Mouse (Mus musculus) retina, adult 2 months (tissue): ENCODE measurements around the gene Shb.

ENCODE experiments used
- DNase-seq: peaks from one replicate; pipeline ENCODE4 v3.0.0-alpha.2; 2012; ENCODE audit warnings: low read depth, low spot score

Gene Shb

DNA sequence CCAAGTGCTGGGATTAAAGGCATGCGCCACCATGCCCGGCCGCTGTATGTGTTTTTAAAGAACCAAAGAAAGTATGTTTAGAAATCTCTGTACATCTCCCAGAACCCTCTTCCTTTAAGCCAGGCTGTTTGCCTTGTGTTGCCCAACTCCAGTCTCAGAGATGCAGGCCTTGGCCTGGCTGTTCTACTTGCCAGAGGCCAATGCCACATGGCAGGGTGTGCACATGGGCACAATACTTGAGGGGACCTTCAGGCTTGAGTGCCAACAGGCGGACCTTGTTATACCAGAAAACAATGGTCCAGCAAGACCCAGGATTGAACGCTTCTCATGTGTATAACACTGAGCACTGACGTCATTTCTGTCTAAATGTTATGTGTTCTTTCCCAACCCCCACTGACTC lies 27.1 kb downstream of the Shb start:
- no peak for DNase-seq

GRCm38 (mm10) chr4:45503816-45504215 lies 28.5 kb downstream of the Shb start:
- no peak for DNase-seq

DNA sequence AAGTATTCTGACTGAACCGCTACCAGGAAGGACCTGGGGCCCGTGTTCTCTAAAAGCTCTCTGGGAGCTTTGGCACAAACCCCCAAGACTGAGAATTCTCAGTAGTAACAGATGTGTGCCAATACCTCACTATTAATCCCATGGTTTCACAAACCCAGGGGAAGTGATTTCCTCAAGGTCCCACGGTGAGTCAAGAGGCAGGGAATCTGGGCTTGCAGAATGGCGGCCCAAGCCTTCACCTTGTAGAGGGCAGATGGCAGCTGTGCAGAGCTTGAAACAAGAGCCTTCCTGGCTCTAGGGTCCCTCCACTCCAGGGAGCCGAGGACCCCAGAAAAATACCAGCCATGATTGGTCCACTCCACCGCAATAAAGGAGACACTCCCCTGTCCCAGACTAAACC lies 28.9 kb downstream of the Shb start:
- DNase-seq: no peak

GRCm38 (mm10) chr4:45502002-45502401 lies 30.3 kb downstream of the Shb start:
- DNase-seq: no peak

GRCm38 (mm10) chr4:45500381-45500780 lies 31.9 kb downstream of the Shb start:
- no peak for DNase-seq

DNA sequence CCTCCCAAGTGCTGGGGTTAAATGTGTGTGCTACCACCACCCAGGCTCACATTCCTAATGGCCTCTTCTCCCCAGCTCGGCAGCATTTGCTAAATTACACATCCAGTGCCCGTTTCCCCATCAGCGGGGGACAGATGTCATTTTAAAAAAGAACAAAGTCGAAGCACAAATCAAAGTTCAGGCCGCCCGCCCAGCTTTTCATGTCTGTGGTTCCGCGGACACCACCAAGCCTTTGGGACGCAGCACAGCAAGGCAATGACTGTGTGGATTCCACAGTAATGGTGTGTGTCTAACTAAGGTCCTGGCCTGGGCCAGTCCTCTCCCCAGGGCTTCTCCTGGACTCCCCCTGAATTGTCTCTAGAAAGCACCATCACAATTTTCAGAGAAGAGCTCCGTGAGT lies 32.7 kb downstream of the Shb start:
- no peak for DNase-seq

DNA sequence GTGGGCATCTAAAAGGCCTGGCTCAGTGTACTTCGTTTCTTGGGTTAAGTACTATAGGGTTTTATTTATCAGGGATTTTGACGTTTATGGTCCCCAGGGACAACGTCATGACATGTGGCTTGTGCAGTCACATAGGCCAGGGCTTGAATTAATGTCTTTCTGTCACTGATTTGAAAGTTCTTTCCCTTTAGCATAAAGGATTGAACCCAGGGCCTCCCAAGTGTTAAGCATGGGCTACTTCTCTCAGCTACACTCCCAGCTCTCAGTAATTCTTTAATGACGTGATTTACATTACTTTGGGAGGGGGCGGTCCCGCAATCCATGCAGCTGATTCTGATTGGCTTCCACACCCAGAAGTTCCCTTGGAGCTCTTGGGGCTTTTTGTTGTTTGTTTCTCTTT lies 33.2 kb downstream of the Shb start:
- DNase-seq: no peak

DNA sequence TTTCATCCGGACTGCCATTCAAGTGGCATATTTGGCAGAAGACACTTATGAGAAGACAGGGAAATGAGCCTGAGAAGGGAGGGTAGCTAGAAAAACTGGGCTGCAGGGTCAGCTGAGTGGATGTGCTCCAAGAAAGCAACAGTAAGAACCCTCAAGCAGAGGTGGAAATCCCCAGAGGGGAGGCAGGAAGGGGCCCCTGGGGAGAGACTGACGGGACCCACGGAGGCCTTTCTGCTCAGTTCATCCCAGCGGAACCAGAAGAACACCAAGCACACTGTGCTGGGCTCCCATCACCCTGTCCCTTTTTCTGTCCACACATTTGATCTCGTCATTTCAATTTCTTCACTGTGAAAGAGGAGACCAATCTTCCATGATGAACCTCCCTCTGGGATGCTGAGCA lies 33.9 kb downstream of the Shb start:
- DNase-seq: no peak

DNA sequence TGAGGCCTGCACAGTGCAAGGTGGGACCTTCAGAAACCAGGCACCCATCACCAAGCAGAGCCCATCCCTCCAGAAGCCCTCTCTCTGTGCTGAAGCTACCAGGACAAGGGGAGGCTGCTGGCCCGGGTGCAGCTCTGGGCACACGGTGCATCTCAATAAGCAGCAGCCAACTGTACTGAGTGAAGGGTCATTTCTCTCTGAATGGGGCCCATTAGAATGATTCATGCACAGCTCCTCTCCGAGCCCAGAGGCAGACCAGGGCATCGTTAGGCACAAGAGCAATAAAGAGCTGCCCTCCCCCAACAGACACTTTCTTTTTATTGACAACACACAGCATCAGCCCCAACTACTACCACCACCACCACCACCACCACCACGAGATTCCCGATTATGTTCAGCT lies 35.0 kb downstream of the Shb start:
- no peak for DNase-seq

DNA sequence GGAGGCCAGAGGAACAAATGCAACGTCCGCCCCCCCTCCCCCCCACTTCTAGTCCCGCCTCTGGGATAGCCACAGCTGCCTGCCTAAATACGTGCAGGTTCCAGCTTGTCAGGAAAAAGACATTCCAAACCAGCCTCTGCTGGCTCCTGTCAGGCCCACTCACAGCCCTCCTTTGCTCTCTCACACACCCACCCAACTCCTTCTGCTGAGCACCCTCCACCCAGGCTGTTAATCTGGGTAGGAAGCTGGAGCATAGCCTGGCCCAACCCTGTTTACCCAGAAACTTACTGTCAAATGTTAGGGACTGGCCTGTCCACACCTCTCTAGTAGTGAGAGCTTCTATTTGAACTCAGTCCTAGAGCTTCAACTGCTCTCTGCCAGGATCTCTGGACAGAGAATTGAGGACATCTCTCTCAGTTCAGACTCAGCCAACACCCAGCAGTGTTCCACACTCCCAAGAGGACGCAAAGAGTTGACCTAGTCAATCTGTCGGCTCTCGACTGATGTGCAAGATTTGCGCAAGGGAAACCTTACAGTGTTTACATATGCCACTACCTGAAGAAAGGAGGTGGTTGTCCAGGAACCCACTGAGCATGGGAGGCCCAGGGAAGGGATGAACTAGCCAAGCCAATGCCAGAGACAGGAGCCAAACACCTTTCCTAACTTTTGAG lies 36.6 kb downstream of the Shb start:
- DNase-seq: no peak

GRCm38 (mm10) chr4:45493786-45494400 lies 38.4 kb downstream of the Shb start:
- no peak for DNase-seq

DNA sequence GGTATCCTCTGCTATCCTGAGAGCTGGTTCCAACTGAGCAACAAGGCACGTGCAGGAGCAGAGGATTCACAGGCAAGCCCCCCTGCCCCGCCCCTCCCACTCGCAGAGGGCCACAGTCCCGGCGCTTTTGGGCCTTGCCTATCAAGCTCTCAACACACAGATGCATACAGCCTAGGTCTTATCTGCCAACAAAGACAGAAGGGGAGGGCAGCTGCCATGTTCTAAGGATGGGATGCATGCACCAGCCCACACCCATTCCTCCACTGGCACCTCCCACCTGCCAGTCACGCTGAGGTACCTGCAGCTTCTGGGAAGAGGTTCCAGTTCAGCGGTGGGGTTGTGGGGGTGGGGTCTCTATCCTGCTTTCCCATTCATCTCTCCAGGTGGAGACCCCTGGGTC lies 39.2 kb downstream of the Shb start:
- DNase-seq: no peak

- no peak for DNase-seq
Measured at GRCm38 (mm10) chr4:45492681-45493081, 39.6 kb downstream of the Shb start.

DNA sequence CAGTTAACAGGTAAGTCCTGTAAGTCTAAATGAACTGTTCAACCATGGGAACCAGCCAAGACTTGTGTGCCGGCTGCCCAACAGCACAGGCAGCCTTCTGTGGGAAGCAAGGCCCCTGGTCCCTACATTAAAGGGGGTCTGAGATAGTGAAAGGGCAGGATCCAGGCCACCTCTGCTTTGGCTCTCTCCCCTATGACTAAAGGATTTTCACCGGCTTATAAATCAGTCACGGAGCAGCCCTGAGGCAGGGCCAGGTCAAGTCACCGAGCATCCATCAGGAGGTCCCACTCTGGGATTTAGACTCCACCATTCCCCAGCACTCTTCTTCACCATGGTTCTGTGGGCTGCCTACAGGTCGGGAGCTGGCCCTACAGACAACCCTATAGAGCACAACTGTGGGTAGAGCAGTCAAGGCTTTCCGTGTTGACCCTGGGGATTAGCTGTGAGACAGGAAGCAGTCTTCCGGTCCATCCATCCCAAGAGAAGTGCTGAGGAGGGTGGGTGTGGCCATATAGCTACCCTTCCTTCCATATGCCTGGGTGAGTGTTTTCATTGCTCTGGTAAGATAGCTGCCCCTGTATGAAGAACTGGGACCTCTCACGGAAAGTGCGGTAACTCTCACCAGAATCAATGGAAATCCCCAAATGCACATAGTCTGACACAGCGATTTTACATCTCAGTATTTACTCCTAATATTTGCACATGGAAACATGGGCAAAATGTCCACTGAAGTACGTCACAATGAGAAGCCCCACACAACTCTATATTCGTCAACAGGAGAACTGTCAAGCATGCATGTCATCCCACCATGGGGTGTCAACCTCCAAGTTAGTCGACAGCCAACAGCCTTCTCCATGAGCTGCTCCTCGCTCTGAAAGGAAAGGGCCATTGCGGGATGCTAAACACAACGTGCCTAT lies 40.3 kb downstream of the Shb start:
- DNase-seq: no peak

DNA sequence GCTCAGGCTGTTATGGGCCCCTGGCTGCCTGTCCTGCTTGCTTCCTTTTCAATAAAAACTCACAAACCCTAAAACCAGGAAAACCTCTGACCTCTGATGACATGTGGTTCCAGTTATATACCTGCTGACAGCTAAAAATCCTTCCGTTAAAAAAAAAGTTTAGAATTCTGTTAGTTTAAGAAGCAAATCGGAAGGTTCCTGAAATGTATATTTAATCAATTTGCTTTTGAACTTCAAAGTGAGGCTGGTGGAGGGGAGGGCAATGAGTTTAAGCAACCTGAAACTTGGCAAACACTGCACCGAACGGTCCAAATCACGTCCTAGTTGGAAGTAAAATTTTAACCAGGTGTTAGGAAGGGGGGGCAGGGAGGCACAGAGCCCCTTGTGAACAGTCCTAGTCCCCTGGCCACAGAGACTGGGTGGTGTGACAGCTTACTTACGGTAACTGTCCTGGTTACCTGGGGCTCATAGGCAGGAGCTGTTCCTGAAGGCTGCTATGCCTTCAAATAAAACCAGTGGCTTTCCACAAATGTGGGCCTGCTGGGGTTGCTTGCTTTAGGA lies 41.1 kb downstream of the Shb start:
- no peak for DNase-seq

DNA sequence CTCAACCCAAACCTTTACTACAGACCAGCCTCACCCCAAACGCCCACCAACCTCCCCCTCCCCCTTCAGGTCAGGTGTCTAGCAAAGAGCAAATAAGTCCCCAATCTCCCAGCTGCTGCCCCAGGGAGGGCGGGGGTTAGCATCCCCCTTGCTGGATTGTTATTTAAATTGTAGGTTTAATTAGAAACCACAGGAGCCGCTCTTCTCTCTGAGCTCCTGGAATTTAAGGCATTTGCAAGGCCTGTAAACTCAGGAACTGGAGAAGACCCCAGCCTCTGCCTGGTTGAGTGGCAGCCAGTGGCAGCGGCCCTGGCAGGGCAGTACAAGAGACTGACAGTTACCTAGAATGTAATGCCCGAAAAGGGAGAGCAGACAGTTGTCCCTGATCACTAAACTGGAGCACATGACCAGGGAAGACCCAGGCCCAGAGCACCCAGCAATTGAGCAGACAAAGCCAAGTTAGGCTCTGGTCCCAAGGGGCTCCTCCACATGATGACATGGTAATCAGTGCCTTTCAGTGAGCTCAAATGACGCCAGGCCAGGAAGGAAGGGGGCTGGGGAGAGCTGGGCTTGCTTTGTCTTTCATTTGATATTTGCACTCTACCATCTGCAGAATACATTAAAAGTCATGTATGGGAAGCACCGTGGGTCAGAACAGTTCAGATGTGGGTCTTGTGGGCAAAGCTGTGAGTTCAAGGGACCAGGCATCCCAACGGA lies 42.1 kb downstream of the Shb start:
- no peak for DNase-seq

DNA sequence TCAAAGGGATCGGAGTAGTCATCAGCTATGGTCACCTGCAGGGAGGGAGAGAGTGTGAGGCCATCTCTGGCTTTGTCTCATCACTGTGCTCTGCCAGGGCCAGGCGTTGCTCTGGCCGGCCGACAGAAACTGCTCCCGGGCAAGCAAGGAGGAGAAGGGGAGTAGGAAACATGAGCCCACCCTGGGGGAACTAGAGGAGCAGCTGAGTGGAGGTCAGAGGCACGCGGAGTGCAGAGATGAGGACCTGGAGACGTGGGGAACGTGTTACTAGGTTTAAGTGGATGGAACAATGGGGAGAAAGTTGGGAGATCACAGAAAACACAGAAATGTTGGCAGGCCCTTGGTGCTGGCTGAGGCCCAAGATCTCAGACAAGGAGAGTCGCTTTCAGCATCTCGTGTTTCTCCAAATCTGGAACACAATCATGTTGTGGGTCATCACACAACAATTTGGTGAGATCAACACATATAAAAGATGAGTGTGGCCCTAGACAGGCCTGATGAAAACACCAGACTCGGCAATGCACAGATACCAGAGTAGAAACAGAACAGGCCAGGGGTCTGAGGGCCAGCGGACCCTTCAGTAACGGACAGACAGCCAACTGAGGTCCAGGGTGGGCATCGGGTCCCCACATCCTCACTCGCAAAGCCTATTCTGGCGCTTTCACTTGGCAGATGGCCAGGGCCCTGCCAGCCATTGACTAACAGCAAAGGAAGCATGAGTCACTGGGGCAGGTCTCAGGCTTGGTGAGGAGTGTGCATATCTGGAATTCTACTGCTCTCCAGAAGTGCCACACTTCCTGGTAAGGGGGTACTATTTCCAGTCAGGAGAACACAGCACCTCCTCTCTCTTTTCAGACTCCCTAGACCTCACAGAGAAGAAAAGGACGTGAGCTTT lies 42.9 kb downstream of the Shb start:
- DNase-seq: no peak

GRCm38 (mm10) chr4:45487681-45488081 lies 44.6 kb downstream of the Shb start:
- DNase-seq: no peak

DNA sequence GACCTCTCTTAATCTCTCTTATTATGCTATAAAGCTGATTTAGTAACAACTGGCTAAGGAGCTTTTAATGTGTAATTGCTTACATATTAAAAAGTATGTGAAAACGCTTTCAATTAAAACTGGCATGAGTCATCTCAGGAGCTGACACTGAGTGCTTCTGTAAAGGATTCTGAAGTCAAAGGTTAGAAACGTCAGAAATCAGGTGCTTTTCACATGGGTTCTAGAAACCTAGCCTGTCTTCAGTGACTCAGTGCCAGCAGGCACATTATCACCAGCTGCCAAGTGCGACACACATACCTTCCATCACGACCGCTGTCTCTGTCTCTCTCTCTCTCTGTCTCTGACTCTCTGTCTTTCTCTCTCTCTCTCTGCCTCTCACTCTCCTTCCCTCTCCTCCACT lies 47.2 kb downstream of the Shb start:
- DNase-seq: no peak
